Mouse (Mus musculus): ENCODE results near the gene Gm8011. TPM values are rescaled to one million over a fixed set of nuclear protein-coding genes. Genes with fewer than 3 reads are reported as not detected.
"Not testable (repeated sequence)": the region's sequence is repeated elsewhere in the genome, so short reads cannot be mapped to it uniquely, and the experiment has no call there.

The Gm8011 gene
- not detected for polyA plus RNA-seq (2012; fragmentation: generic; extraction: Trizol)

DNA sequence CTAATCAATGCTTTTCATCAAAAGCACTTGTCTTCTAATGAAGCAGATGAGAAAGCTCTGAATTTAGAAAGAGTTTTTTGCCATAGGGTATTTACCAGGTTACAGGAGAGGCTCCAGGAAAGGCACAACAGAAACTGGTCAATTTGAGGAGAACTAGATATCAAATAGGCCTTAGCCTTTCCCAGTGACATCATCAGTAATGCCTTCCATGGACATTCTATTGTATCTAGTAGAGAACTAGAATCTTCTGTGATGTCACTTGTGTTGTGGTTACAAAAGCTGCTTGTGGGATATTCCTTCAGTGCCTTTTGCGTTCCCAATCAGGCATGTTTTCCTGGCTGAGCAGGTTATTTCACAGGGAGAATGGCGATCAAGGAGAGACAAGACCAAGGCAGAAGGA is at the start of gene Gm8011:
Gm8011 (plus strand) TSS at position 301 of the 400 bp plus-strand sequence.
- H3K4me3 ChIP-seq; H3K4me2 ChIP-seq (ENCODE audit: low read depth); H3K27me3 ChIP-seq (ENCODE audit: control insufficient read depth, insufficient read depth, insufficient read length); H3K36me3 ChIP-seq (ENCODE audit: control insufficient read depth, insufficient read depth); H3K79me2 ChIP-seq (ENCODE audit: control insufficient read depth, insufficient read depth); H3ac ChIP-seq (ENCODE audit: control insufficient read depth, insufficient read length): not testable (repeated sequence)

DNA sequence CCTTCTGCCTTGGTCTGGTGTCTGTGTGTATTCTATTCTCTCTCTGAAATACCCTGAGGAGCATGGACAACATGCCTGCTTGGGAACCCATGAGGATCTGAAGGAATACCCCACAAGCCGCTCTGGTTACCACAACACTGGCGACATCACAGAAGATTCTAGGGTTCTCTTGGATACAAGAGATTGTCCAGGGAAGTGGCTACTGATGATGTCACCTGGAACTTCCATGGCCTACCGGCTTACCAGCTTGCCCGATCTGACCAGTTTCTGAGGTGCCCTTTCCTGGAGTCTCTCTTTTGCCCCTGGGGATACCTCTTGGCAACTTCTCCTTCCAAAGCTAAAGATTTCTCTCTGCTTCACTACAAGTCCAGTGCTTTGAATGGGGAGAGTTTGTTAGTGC is 24.1 kb upstream of the Gm8011 start, which contains the start of gene Gm8005:
Gm8005 (minus strand) TSS at position 101 of the 400 bp plus-strand sequence.
- H3K4me2 ChIP-seq (ENCODE audit: low read depth); H3K4me3 ChIP-seq; H3K27me3 ChIP-seq (ENCODE audit: control insufficient read depth, insufficient read depth, insufficient read length); H3K79me2 ChIP-seq (ENCODE audit: control insufficient read depth, insufficient read depth); H3K36me3 ChIP-seq (ENCODE audit: control insufficient read depth, insufficient read depth); H3ac ChIP-seq (ENCODE audit: control insufficient read depth, insufficient read length): not testable (repeated sequence)

DNA sequence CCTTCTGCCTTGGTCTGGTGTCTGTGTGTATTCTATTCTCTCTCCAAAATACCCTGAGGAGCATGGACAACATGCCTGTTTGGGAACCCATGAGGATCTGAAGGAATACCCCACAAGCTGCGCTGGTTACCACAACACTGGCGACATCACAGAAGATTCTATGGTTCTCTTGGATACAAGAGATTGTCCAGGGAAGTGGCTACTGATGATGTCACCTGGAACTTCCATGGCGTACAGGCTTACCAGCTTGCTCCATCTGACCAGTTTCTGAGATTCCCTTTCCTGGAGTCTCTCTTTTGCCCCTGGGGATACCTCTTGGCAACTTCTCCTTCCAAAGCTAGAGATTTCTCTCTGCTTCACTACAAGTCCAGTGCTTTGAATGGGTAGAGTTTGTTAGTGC is 38.6 kb downstream of the Gm8011 start, which contains the start of gene Gm8020:
Gm8020 (minus strand) TSS at position 101 of the 400 bp plus-strand sequence.
- not testable (repeated sequence) for H3K27me3 ChIP-seq (ENCODE audit: control insufficient read depth, insufficient read depth, insufficient read length); H3K36me3 ChIP-seq (ENCODE audit: control insufficient read depth, insufficient read depth); H3K79me2 ChIP-seq (ENCODE audit: control insufficient read depth, insufficient read depth); H3K4me2 ChIP-seq (ENCODE audit: low read depth); H3ac ChIP-seq (ENCODE audit: control insufficient read depth, insufficient read length); H3K4me3 ChIP-seq

Other genes starting within 250 kb of the Gm8011 start
- not detected for gene Gm17026, start 203.8 kb upstream of the Gm8011 start, polyA plus RNA-seq (2012; fragmentation: generic; extraction: Trizol)
- gene Gm9611, start 166.5 kb upstream of the Gm8011 start, polyA plus RNA-seq (2012; fragmentation: generic; extraction: Trizol): not detected
- gene Gm7995, start 153.7 kb upstream of the Gm8011 start, polyA plus RNA-seq (2012; fragmentation: generic; extraction: Trizol): not detected
- gene Gm8005, start 24.2 kb upstream of the Gm8011 start, polyA plus RNA-seq (2012; fragmentation: generic; extraction: Trizol): not detected
- gene Gm8020, start 38.5 kb downstream of the Gm8011 start, polyA plus RNA-seq (2012; fragmentation: generic; extraction: Trizol): not detected
- gene Gm8024, start 60.4 kb downstream of the Gm8011 start, polyA plus RNA-seq (2012; fragmentation: generic; extraction: Trizol): not detected
- not detected for gene Gm17124, start 136.0 kb downstream of the Gm8011 start, polyA plus RNA-seq (2012; fragmentation: generic; extraction: Trizol)
- gene Gm3633, start 178.0 kb downstream of the Gm8011 start, polyA plus RNA-seq (2012; fragmentation: generic; extraction: Trizol): not detected
- not detected for gene Gm10378, start 192.1 kb downstream of the Gm8011 start, polyA plus RNA-seq (2012; fragmentation: generic; extraction: Trizol)

Measured in myocyte (in vitro differentiated cells).